11 mouse cellular contexts compared by ENCODE assay signal in the genomic region with DNA sequence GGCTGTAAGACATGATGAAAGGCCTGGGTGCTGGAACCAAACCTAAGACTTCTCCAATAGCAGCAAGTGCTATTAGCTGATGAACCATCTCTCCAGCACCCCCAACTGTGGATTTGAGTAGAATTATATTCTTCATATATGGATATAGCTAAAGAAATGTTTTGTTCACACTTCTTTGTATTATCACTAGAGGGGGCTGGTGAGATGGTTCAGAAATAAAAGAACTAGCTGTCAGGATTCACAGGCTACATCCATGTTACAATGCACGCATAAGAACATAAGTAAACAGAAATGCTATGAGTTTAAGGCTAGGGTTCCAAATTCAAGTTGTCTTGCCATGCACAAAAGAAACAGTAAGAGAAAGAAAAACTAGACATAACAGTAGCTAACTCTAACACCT. TPM values are rescaled to one million over a fixed set of nuclear protein-coding genes. Genes with fewer than 3 reads are reported as not detected.
DNase-seq lines count a peak whose midpoint lies in the region; ATAC-seq and TF ChIP-seq lines count a peak whose summit lies in the region.
"Had no signal": no experiment of that assay in that cellular context is flagged by ENCODE, and none has a peak within 500 bp of the region (broad histone marks: within the 10 kb centered on the region; RNA-seq: fewer than 3 reads in every experiment).

No protein-coding gene starts in this region.

- H3K36me3 ChIP-seq in liver, postnatal 0 days (replicated peaks; ENCODE audit: insufficient read depth, low read length): peaks cover 80% of the 10 kb centered on the region
- peaks cover 100% of the 10 kb centered on the region for H3K36me3 ChIP-seq in liver, embryonic 12.5 days

- H3K4me3 ChIP-seq in liver, postnatal 0 days (ENCODE audit: low read depth, low read length): no peak overlapping the region
- no peak overlapping the region for H3K4me3 ChIP-seq in liver, embryonic 12.5 days
- H3K4me3 ChIP-seq: embryonic facial prominence, embryonic 13.5 days; midbrain, embryonic 12.5 days had no signal

- peak; percentile 61 for TF ChIP-seq CTCF in liver, postnatal 0 days (IDR thresholded peaks at IDR 0.05; ENCODE audit: low read depth)
- TF ChIP-seq CTCF in Patski (IDR thresholded peaks at IDR 0.05): peak; percentile 32

- POLR2A ChIA-PET in Patski (lab: Charles Lee): interaction anchor here (0.5 kb wide), 1 partner anchor 171 kb away, joined by 3 read pairs; no protein-coding TSS in a partner anchor

- in situ Hi-C loops in Patski (cut with MboI; ENCODE audit: low pct_unique_long_range_greater_than_20kb): no loop called here

- ATAC-seq in frontal cortex, adult (ENCODE audit: low TSS enrichment): peak; percentile 55; the same call in 1 of the 2 replicates
- no peak for ATAC-seq in liver, postnatal 0 days
- ATAC-seq in liver, embryonic 12.5 days: no peak
- no peak for ATAC-seq in Patski
- no peak for ATAC-seq in monocyte, adult 5-6 weeks (replicated peaks; ENCODE audit: insufficient number of reproducible peaks, low FRiP score, low TSS enrichment, poor library complexity, severe bottlenecking)
- ATAC-seq: inflammation-experienced regulatory T-cells, adult 6 months had no signal

- H3K9me3 ChIP-seq in liver, postnatal 0 days (ENCODE audit: low read length): no peaks in the 10 kb centered on the region
- H3K9me3 ChIP-seq in liver, embryonic 12.5 days (replicated peaks): no peaks in the 10 kb centered on the region
- H3K9me3 ChIP-seq: embryonic facial prominence, embryonic 13.5 days; midbrain, embryonic 12.5 days had no signal

- no peak for DNase-seq in frontal cortex, postnatal 25 days (ENCODE audit: low spot score in 2 of 2)
- DNase-seq in liver, postnatal 0 days: no peak
- no peak for DNase-seq in Patski (ENCODE audit: low read depth, low spot score)
- peak; percentile 46 for DNase-seq in naive thymus-derived CD4-positive, alpha-beta T cell, adult 2 months (ENCODE audit: low read depth)
- DNase-seq in left cerebral cortex, postnatal 36 days (ENCODE audit: low spot score in 2 of 2): no peak

- H3K27ac ChIP-seq in liver, postnatal 0 days (ENCODE audit: low read depth): no peak overlapping the region
- H3K27ac ChIP-seq in liver, embryonic 12.5 days: no peak overlapping the region
- H3K27ac ChIP-seq: embryonic facial prominence, embryonic 13.5 days; midbrain, embryonic 12.5 days had no signal

- no peak overlapping the region for H3K9ac ChIP-seq in liver, postnatal 0 days (replicated peaks)
- no peak overlapping the region for H3K9ac ChIP-seq in liver, embryonic 12.5 days
- H3K9ac ChIP-seq: embryonic facial prominence, embryonic 13.5 days; midbrain, embryonic 12.5 days had no signal

- H3K4me2 ChIP-seq in liver, postnatal 0 days (ENCODE audit: low read depth, low read length): no peak overlapping the region
- no peak overlapping the region for H3K4me2 ChIP-seq in liver, embryonic 12.5 days
- H3K4me2 ChIP-seq: embryonic facial prominence, embryonic 13.5 days; midbrain, embryonic 12.5 days had no signal

- H3K4me1 ChIP-seq in liver, postnatal 0 days (ENCODE audit: insufficient read depth): no peaks in the 10 kb centered on the region
- no peaks in the 10 kb centered on the region for H3K4me1 ChIP-seq in liver, embryonic 12.5 days
- H3K4me1 ChIP-seq: embryonic facial prominence, embryonic 13.5 days; midbrain, embryonic 12.5 days had no signal

- 93% methylated on average over 1 of the region's 1 CpGs for WGBS in liver, postnatal 0 days (ENCODE audit: insufficient replicate concordance)
- WGBS in liver, embryonic 12.5 days (ENCODE audit: insufficient replicate concordance): 90% methylated on average over 1 of the region's 1 CpGs

- intact Hi-C loops in left cerebral cortex, postnatal 36 days (cut with DNase I): loop anchor here (5.0 kb wide), 1 partner anchor 62 kb away; no protein-coding TSS in a partner anchor

- no peaks in the 10 kb centered on the region for H3K27me3 ChIP-seq in liver, postnatal 0 days (ENCODE audit: insufficient read depth, low read length)
- no peaks in the 10 kb centered on the region for H3K27me3 ChIP-seq in liver, embryonic 12.5 days (replicated peaks)
- no peaks in the 10 kb centered on the region for H3K27me3 ChIP-seq in Patski
- H3K27me3 ChIP-seq: embryonic facial prominence, embryonic 13.5 days; midbrain, embryonic 12.5 days had no signal

- no peak for TF ChIP-seq EP300 in liver, postnatal 0 days (IDR thresholded peaks at IDR 0.05; ENCODE audit: low read depth)

- CTCF ChIA-PET in Patski (lab: Charles Lee): interaction anchor here (0.8 to 2.2 kb wide), 9 partner anchors 9 to 96 kb away, joined by 3 to 9 read pairs (median 4); no protein-coding TSS in a partner anchor

RNA-seq across cellular contexts. Expression of gene Ubap2, which starts 49.5 kb away (rescaled TPM):
- 8.3 and 10.8 TPM in 2 replicates for polyA plus RNA-seq in liver, postnatal 0 days (2015; fragmentation: Nextera tagmentation; extraction: Ambion mirVana)
- 48.7 and 50.2 TPM in 2 replicates for polyA plus RNA-seq in liver, embryonic 12.5 days (2016; fragmentation: Nextera tagmentation; extraction: Ambion mirVana)
- polyA plus RNA-seq in Patski (2021): 54.1 TPM
- 10 to 100 TPM; 36.9 to 43.3 TPM for total RNA-seq in left cerebral cortex, postnatal 36 days (2021)
- 6.6 to 19.8 TPM (median 17.1 TPM) in 3 replicates for total RNA-seq in monocyte, adult 5-6 weeks (2017)
